Mouse (Mus musculus) hematopoietic stem cell, adult 5-6 weeks (primary cell): Measurements from ENCODE around the gene Abcc1. TPM values are rescaled to one million over a fixed set of nuclear protein-coding genes. Genes with fewer than 3 reads are reported as not detected.

ENCODE experiments used
- ATAC-seq, 2 experiments: fragments of 125-278 bp in 1 of 2; replicated peaks in 1 of 2; 2 replicates each; pipeline ENCODE4 v1.8.0; 2016 to 2017; ENCODE audit warnings: inconsistent platforms in 2 of 2, mild to moderate bottlenecking in 2 of 2, moderate number of reproducible peaks in 2 of 2, low read depth in 1 of 2, moderate TSS enrichment in 1 of 2; ENCODE audit not compliant: low FRiP score in 2 of 2, poor library complexity in 2 of 2, severe bottlenecking in 2 of 2, insufficient read depth in 1 of 2, low TSS enrichment in 1 of 2
- total RNA-seq: library from RNA; stranded (forward); fragments of 172-1452, 232-1000 nt; gene quantifications from 2 replicates; pipeline ENCODE4 v1.2.3, GENCODE M21; 2017

The Abcc1 gene
- total RNA-seq, 1 experiment from 2014 or later = 56.7 TPM

- no peak for ATAC-seq
Measured at GRCm38 (mm10) chr16:14416957-14417618, 55.7 kb downstream of the Abcc1 start.

- no peak for ATAC-seq
Measured at GRCm38 (mm10) chr16:14420496-14421132, 59.3 kb downstream of the Abcc1 start.

- ATAC-seq = no peak
Measured at GRCm38 (mm10) chr16:14422081-14422480, 60.7 kb downstream of the Abcc1 start.

GRCm38 (mm10) chr16:14429371-14429770 is 68.0 kb downstream of the Abcc1 start:
- ATAC-seq = no peak

- no peak for ATAC-seq
Measured at GRCm38 (mm10) chr16:14432996-14433395, 71.6 kb downstream of the Abcc1 start.

DNA sequence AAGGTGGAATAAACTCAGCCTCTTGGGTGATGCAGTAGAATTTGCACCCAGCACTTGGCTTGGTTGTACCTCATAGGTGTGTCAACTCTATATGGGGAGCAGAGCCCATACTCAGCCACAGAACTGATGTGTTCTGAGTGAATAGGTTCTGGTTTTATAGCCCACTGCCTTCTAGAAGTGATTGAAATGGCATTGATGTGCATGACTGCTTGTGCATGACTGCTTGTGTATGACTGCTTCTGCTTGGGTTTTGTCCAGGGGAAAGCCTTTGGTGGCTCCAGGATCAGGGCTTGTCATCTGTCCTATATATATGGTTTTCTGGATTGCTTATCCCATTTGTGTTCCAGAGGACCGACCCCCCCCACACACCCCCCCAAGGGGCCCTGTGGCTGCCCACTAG is 74.2 kb downstream of the Abcc1 start:
- ATAC-seq = no peak

DNA sequence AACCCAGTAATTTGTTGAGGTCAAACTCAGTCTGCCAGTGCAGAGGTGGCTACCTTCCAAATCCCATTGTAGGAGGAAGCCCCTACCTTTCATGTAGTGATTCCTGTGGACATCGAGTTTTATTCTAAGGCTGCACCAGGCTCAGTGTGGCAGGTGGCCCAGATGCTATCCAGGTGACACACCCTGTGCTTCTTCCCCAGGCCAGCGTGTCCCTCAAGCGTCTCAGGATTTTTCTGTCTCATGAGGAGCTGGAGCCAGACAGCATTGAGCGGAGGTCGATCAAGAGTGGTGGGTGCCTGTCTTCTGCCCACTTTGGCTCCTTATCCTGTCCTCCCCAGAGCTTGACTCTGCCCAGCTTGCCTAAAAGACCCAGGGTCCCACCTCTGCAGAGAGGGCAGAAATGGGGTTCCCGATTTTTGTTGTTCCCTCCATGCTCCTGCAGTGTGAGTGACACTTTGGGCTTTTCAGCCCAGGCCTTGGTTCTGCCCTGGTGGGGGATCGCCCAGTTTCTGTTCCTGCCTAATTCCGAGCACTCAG is 76.2 kb downstream of the Abcc1 start:
- ATAC-seq = no peak

- ATAC-seq = no peak
Measured at GRCm38 (mm10) chr16:14438561-14438960, 77.2 kb downstream of the Abcc1 start.

- peak; percentile 99 for ATAC-seq
Measured at GRCm38 (mm10) chr16:14439081-14439480, 77.7 kb downstream of the Abcc1 start.

DNA sequence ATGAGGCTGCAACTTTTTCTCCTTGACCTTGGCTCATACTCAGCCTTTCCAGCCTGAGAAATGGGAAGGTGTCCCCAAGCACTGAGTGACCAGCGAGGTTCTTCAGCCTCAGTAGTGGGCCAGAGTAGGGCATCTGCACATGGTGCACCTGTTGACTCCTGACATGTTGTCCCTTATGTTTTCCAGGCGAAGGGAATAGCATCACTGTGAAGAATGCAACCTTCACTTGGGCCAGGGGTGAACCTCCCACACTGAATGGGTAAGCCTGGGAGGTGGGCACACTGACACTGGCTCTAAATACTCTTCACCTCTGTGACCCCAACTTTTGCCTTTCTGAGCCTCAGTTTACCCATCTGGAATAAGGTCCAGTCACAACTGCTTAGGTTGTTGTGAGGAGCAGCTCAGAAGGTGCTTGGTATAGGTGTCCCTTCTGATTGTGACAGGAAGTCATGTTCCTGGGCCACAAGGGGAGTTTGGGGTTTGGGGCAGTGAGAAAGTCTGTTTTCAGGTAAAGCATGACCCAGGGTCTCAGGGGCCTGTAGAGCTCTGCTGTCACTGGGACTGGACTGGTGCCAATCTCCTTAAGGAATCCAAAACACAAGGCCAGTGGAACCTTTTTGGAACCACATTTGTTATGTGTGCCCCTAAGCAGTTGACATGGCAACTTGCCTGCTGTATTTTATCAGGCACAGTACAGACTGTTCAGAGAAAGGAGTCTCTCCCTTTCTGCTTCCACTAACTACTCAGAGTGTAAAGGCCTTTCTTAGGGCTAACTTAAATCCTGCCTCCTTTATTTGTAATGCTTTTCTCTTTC is 78.7 kb downstream of the Abcc1 start:
- no peak for ATAC-seq

- no peak for ATAC-seq
Measured at GRCm38 (mm10) chr16:14444059-14444855, 82.9 kb downstream of the Abcc1 start.

DNA sequence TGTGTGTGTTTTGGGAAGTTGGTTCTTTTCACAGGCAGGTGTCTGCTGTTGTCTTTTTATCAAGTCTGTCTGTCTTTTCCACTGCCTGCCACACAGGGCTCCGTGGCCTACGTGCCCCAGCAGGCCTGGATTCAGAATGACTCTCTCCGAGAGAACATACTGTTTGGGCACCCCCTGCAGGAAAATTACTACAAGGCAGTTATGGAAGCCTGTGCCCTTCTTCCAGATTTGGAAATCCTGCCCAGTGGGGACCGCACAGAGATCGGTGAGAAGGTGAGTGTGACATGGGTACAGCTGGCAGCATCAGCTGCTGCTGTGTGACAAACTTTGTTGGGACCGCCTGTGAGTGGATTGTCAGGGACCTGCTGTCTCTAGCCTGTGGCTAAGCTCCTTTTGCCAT is 83.8 kb downstream of the Abcc1 start:
- ATAC-seq = no peak

- ATAC-seq = no peak
Measured at GRCm38 (mm10) chr16:14447366-14447765, 86.0 kb downstream of the Abcc1 start.

GRCm38 (mm10) chr16:14448307-14448706 is 86.9 kb downstream of the Abcc1 start:
- no peak for ATAC-seq

- ATAC-seq = no peak
Measured at GRCm38 (mm10) chr16:14449861-14450260, 88.5 kb downstream of the Abcc1 start.

DNA sequence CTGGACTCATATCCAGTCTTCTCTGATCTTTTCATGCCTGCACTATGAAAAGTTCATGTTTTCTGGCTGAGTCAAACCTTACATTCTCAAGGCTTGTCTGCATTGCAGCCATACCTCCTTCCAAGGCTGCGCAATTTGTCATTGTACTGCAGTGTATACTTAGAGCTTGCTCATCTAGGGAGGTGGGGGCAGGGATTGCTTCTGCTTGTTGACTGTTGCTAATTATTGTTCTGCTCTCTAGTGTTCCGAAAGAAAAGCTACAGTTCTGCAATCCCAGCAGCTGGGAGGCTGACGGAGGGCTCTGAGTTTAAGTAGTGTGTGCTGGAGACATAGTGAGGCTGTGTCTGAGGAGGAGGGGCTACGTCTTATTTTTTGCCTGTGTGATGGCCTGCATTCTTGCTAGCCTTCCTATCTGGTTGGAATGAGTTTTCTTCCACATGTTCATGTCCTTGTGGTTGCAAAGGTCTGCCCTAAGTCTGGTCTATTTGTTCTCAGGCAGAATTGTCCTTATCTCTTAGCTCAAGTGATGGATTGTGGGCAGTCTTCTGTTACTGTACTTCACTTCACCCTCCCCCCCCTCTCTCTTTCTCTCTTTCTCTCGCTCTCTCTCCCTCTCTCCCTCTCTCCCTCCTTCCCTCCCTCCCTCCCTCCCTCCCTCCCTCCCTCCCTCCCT is 90.2 kb downstream of the Abcc1 start:
- no peak for ATAC-seq

DNA sequence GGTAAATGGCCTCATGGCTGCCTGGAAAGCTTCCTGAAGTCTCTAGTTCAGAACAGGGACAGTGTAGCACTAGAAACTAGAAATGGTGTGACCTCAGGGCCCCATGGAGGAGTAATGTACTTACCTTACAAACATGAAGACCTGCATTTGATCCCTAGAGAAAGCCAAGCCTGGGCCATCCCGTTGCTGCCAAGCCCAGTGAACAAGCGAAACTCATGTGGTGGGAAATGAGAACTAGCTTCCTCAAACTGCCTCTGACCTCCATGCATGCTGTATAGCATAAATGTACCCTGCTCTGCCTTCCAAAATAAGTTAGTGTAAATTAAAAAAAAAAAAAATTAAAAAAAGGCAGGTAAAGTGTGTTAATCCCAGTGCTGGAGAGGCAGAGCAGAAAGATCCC is 101.2 kb downstream of the Abcc1 start:
- ATAC-seq = peak in 1 of 2 experiments; percentile 35; a peak in 1 of 4 replicates
